Mouse (Mus musculus): ENCODE results near the gene Lrguk.

DNA sequence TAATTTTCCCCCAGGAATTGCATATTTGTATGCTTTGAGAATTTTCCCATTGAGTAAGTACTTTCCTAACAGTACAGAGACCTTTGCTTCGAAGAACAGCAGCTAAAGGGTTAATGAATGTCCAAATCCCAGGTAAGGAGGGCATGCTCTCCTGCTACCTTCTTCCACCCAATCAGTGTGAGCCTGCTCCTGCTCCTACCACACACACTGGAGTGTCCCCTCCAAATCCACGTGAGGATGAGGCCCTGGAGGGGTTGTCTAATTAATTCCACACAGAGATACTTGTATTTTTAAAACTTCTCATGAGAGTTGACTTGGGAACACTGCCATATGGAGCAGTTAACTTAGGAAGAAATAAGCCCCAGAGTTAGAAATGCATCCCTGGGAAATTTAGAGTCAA, 133.4 kb downstream of the Lrguk start:
- TF ChIP-seq POLR2A (IDR thresholded peaks at IDR 0.05; ENCODE audit: extremely low read depth, insufficient read depth, low read length) = no peak
- no peak for TF ChIP-seq CTCF (IDR thresholded peaks at IDR 0.05; ENCODE audit: extremely low read depth, insufficient read depth, low read length)
